Mouse (Mus musculus): ENCODE results near the gene Pitpnm1. TPM values are rescaled to one million over a fixed set of nuclear protein-coding genes. Genes with fewer than 3 reads are reported as not detected.

Gene Pitpnm1
- polyA plus RNA-seq, 1 experiment: not detected

GRCm38 (mm10) chr19:4136463-4136862 lies 36.7 kb downstream of the Pitpnm1 start:
- peaks cover 2% of the 10 kb centered on the region; the same call in 1 of the 2 replicates for H3K4me1 ChIP-seq (ENCODE audit: control insufficient read depth, insufficient read depth, low read length)
- no peak overlapping the region for H3K4me3 ChIP-seq (ENCODE audit: insufficient read depth, low read depth, low read length)
- H3K27ac ChIP-seq (ENCODE audit: insufficient read depth, low read depth, low read length): no peak overlapping the region
- TF ChIP-seq POLR2A (IDR thresholded peaks at IDR 0.05; ENCODE audit: insufficient read depth, low read depth, low read length) (no peak), CTCF (IDR thresholded peaks at IDR 0.05; ENCODE audit: insufficient read depth, low read depth, low read length) (no peak)
- WGBS: 83% methylated on average over 5 of the region's 5 CpGs

GRCm38 (mm10) chr19:4137913-4138312 lies 38.1 kb downstream of the Pitpnm1 start:
- no peak overlapping the region for H3K27ac ChIP-seq (ENCODE audit: insufficient read depth, low read depth, low read length)
- WGBS: 76% methylated on average over 5 of the region's 5 CpGs
- H3K4me3 ChIP-seq (ENCODE audit: insufficient read depth, low read depth, low read length): no peak overlapping the region
- no peak for TF ChIP-seq CTCF (IDR thresholded peaks at IDR 0.05; ENCODE audit: insufficient read depth, low read depth, low read length)
- TF ChIP-seq POLR2A (IDR thresholded peaks at IDR 0.05; ENCODE audit: insufficient read depth, low read depth, low read length): no peak
- H3K4me1 ChIP-seq (ENCODE audit: control insufficient read depth, insufficient read depth, low read length): peaks cover 2% of the 10 kb centered on the region; the same call in 1 of the 2 replicates

- TF ChIP-seq CTCF (IDR thresholded peaks at IDR 0.05; ENCODE audit: insufficient read depth, low read depth, low read length) (no peak), POLR2A (IDR thresholded peaks at IDR 0.05; ENCODE audit: insufficient read depth, low read depth, low read length) (no peak)
- Histone ChIP-seq H3K4me3 (ENCODE audit: insufficient read depth, low read depth, low read length) (no peak within 1 kb of the TSS), H3K27ac (ENCODE audit: insufficient read depth, low read depth, low read length) (no peak within 1 kb of the TSS), H3K4me1 (ENCODE audit: control insufficient read depth, insufficient read depth, low read length) (peaks cover 2% of the 10 kb centered on the region; the same call in 1 of the 2 replicates)
- 79% methylated on average over 2 of the region's 2 CpGs for WGBS
These were observed 39.6 kb downstream of the Pitpnm1 start, which contains the start of gene Gpr152 for GRCm38 (mm10) chr19:4139446-4139845. Gene Gpr152 (plus strand): TSS chr19:4139787.

- no peak overlapping the region for H3K27ac ChIP-seq (ENCODE audit: insufficient read depth, low read depth, low read length)
- no peak for TF ChIP-seq CTCF (IDR thresholded peaks at IDR 0.05; ENCODE audit: insufficient read depth, low read depth, low read length)
- TF ChIP-seq POLR2A (IDR thresholded peaks at IDR 0.05; ENCODE audit: insufficient read depth, low read depth, low read length): no peak
- H3K4me3 ChIP-seq (ENCODE audit: insufficient read depth, low read depth, low read length): no peak overlapping the region
- peaks cover 2% of the 10 kb centered on the region; the same call in 1 of the 2 replicates for H3K4me1 ChIP-seq (ENCODE audit: control insufficient read depth, insufficient read depth, low read length)
- WGBS: 78% methylated on average over 6 of the region's 6 CpGs
These were observed 40.3 kb downstream of the Pitpnm1 start for GRCm38 (mm10) chr19:4140147-4140546.

GRCm38 (mm10) chr19:4142416-4143173 lies 42.8 kb downstream of the Pitpnm1 start:
- Histone ChIP-seq H3K4me1 (ENCODE audit: control insufficient read depth, insufficient read depth, low read length) (peaks cover 9% of the 10 kb centered on the region; the same call in 1 of the 2 replicates), H3K27ac (ENCODE audit: insufficient read depth, low read depth, low read length) (no peak overlapping the region), H3K4me3 (ENCODE audit: insufficient read depth, low read depth, low read length) (no peak overlapping the region)
- no peak for TF ChIP-seq POLR2A (IDR thresholded peaks at IDR 0.05; ENCODE audit: insufficient read depth, low read depth, low read length)
- WGBS: 80% methylated on average over 18 of the region's 18 CpGs

- WGBS: 82% methylated on average over 7 of the region's 7 CpGs
- no peak within 1 kb of the TSS for H3K27ac ChIP-seq (ENCODE audit: insufficient read depth, low read depth, low read length)
- peaks cover 11% of the 10 kb centered on the region; the same call in 1 of the 2 replicates for H3K4me1 ChIP-seq (ENCODE audit: control insufficient read depth, insufficient read depth, low read length)
- TF ChIP-seq CTCF (IDR thresholded peaks at IDR 0.05; ENCODE audit: insufficient read depth, low read depth, low read length) (no peak), POLR2A (IDR thresholded peaks at IDR 0.05; ENCODE audit: insufficient read depth, low read depth, low read length) (no peak)
- no peak within 1 kb of the TSS for H3K4me3 ChIP-seq (ENCODE audit: insufficient read depth, low read depth, low read length)
These were observed 44.0 kb downstream of the Pitpnm1 start, which contains the start of gene Cabp4 for GRCm38 (mm10) chr19:4143759-4144268. Gene Cabp4 (minus strand): TSS chr19:4144033.

- Histone ChIP-seq H3K4me3 (ENCODE audit: insufficient read depth, low read depth, low read length) (no peak overlapping the region), H3K27ac (ENCODE audit: insufficient read depth, low read depth, low read length) (no peak overlapping the region), H3K4me1 (ENCODE audit: control insufficient read depth, insufficient read depth, low read length) (peaks cover 21% of the 10 kb centered on the region)
- TF ChIP-seq POLR2A (IDR thresholded peaks at IDR 0.05; ENCODE audit: insufficient read depth, low read depth, low read length) (no peak), CTCF (IDR thresholded peaks at IDR 0.05; ENCODE audit: insufficient read depth, low read depth, low read length) (no peak)
- WGBS: 77% methylated on average over 16 of the region's 16 CpGs
These were observed 45.0 kb downstream of the Pitpnm1 start for GRCm38 (mm10) chr19:4144550-4145498.

GRCm38 (mm10) chr19:4145936-4146335 lies 46.1 kb downstream of the Pitpnm1 start:
- no peak overlapping the region for H3K27ac ChIP-seq (ENCODE audit: insufficient read depth, low read depth, low read length)
- TF ChIP-seq CTCF (IDR thresholded peaks at IDR 0.05; ENCODE audit: insufficient read depth, low read depth, low read length) (no peak), POLR2A (IDR thresholded peaks at IDR 0.05; ENCODE audit: insufficient read depth, low read depth, low read length) (no peak)
- H3K4me3 ChIP-seq (ENCODE audit: insufficient read depth, low read depth, low read length): no peak overlapping the region
- 81% methylated on average over 5 of the region's 5 CpGs for WGBS
- H3K4me1 ChIP-seq (ENCODE audit: control insufficient read depth, insufficient read depth, low read length): peaks cover 32% of the 10 kb centered on the region

Data from olfactory bulb, adult 2 months (tissue).